Comparison of ENCODE assay signal across 26 mouse cellular contexts in the genomic region with DNA sequence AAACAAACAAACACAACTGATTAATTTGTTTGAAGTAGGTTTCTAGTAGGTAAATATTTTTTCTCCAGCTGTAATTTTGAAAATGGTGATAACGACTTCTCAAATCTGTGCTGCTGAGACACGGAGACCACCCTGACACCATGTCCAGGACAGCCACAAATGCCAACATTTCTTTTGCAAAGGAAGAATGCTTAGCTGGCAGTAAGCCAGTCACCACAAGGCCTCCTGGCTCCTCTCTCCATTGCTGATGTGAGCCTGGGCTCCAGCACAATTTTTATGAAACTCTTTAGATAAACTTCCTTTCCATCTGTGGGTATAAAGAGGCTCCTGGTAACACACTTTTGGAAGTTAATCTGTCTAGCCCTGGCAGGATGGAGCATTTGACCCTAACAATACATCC. TPM values are rescaled to one million over a fixed set of nuclear protein-coding genes. Genes with fewer than 3 reads are reported as not detected.
DNase-seq lines count a peak whose midpoint lies in the region; ATAC-seq and TF ChIP-seq lines count a peak whose summit lies in the region.
"Had no signal": no experiment of that assay in that cellular context is flagged by ENCODE, and none has a peak within 500 bp of the region (broad histone marks: within the 10 kb centered on the region; RNA-seq: fewer than 3 reads in every experiment).

No protein-coding gene starts in this region.

- H3K9ac ChIP-seq in hindbrain, postnatal 0 days (replicated peaks; ENCODE audit: low read length): no peak overlapping the region
- H3K9ac ChIP-seq in midbrain, embryonic 14.5 days (replicated peaks; ENCODE audit: low read length): no peak overlapping the region
- no peak overlapping the region for H3K9ac ChIP-seq in midbrain, embryonic 16.5 days (ENCODE audit: low read depth, low read length)
- H3K9ac ChIP-seq: heart, embryonic 13.5 days; intestine, embryonic 15.5 days; limb, embryonic 15.5 days; liver, embryonic 14.5 days; neural tube, embryonic 13.5 days had no signal

- no peak overlapping the region for H3K4me3 ChIP-seq in hindbrain, postnatal 0 days (ENCODE audit: low read length)
- no peak overlapping the region for H3K4me3 ChIP-seq in hindbrain, embryonic 10.5 days
- H3K4me3 ChIP-seq in midbrain, embryonic 14.5 days (replicated peaks; ENCODE audit: low read depth, low read length): no peak overlapping the region
- H3K4me3 ChIP-seq in midbrain, embryonic 16.5 days (ENCODE audit: low read depth, low read length): no peak overlapping the region
- H3K4me3 ChIP-seq: heart, embryonic 13.5 days; intestine, embryonic 15.5 days; layer of hippocampus, adult 2 months; limb, embryonic 15.5 days; neural tube, embryonic 13.5 days had no signal

- no peaks in the 10 kb centered on the region for H3K36me3 ChIP-seq in hindbrain, postnatal 0 days (ENCODE audit: insufficient read depth, low read length)
- H3K36me3 ChIP-seq in hindbrain, embryonic 10.5 days: no peaks in the 10 kb centered on the region
- no peaks in the 10 kb centered on the region for H3K36me3 ChIP-seq in midbrain, embryonic 14.5 days (ENCODE audit: control insufficient read depth, insufficient read depth, low read length)
- H3K36me3 ChIP-seq in midbrain, embryonic 16.5 days (ENCODE audit: control insufficient read depth, insufficient read depth, low read length): no peaks in the 10 kb centered on the region
- H3K36me3 ChIP-seq: heart, embryonic 13.5 days; intestine, embryonic 15.5 days; limb, embryonic 15.5 days; neural tube, embryonic 13.5 days had no signal

- H3K9me3 ChIP-seq in hindbrain, postnatal 0 days (ENCODE audit: low read length): no peaks in the 10 kb centered on the region
- H3K9me3 ChIP-seq in hindbrain, embryonic 10.5 days: no peaks in the 10 kb centered on the region
- no peaks in the 10 kb centered on the region for H3K9me3 ChIP-seq in midbrain, embryonic 14.5 days (ENCODE audit: control insufficient read depth, low read length)
- H3K9me3 ChIP-seq in midbrain, embryonic 16.5 days (replicated peaks; ENCODE audit: control insufficient read depth, low read length, poor library complexity, severe bottlenecking): no peaks in the 10 kb centered on the region
- H3K9me3 ChIP-seq: heart, embryonic 13.5 days; intestine, embryonic 15.5 days; limb, embryonic 15.5 days; neural tube, embryonic 13.5 days had no signal

- H3K4me2 ChIP-seq in hindbrain, postnatal 0 days (ENCODE audit: low read depth, low read length): no peak overlapping the region
- H3K4me2 ChIP-seq in midbrain, embryonic 14.5 days (ENCODE audit: low read length): no peak overlapping the region
- no peak overlapping the region for H3K4me2 ChIP-seq in midbrain, embryonic 16.5 days (ENCODE audit: low read length)
- H3K4me2 ChIP-seq: heart, embryonic 13.5 days; intestine, embryonic 15.5 days; limb, embryonic 15.5 days; neural tube, embryonic 13.5 days had no signal

- CTCF ChIA-PET in Patski (lab: Charles Lee): no interaction called here

- in situ Hi-C loops in Patski (cut with MboI; ENCODE audit: low pct_unique_long_range_greater_than_20kb): no loop called here

- POLR2A ChIA-PET in Patski (lab: Charles Lee): no interaction called here

- TF ChIP-seq CTCF in hindbrain, postnatal 0 days (IDR thresholded peaks at IDR 0.05; ENCODE audit: low read depth): no peak
- no peak for TF ChIP-seq CTCF in Patski (IDR thresholded peaks at IDR 0.05)

- peak; percentile 50 to 57 for DNase-seq in cerebellum, postnatal 14 days
- DNase-seq in cerebellum, adult 11 months: no peak
- DNase-seq in hindbrain, postnatal 0 days (ENCODE audit: low spot score): peak; percentile 45
- DNase-seq in hindbrain, embryonic 10.5 days (ENCODE audit: low spot score): no peak
- DNase-seq in midbrain, embryonic 14.5 days: peak; percentile 16
- DNase-seq in Patski (ENCODE audit: low read depth, low spot score): peak; percentile 10
- DNase-seq: B cell, adult 2 months; cerebellum, adult 9-11 months; heart, postnatal 10 days; kidney, adult 2 months; kidney, postnatal 36 days; lung, adult 2 months; right cerebral cortex, postnatal 4 days; thymus, adult 2 months; thymus, postnatal 36 days had no signal

- no peak overlapping the region for H3K27ac ChIP-seq in hindbrain, postnatal 0 days
- H3K27ac ChIP-seq in hindbrain, embryonic 10.5 days: no peak overlapping the region
- no peak overlapping the region for H3K27ac ChIP-seq in midbrain, embryonic 14.5 days (replicated peaks; ENCODE audit: low read depth, low read length)
- no peak overlapping the region for H3K27ac ChIP-seq in midbrain, embryonic 16.5 days (ENCODE audit: low read length)
- H3K27ac ChIP-seq: heart, embryonic 13.5 days; intestine, embryonic 15.5 days; layer of hippocampus, adult 2 months; limb, embryonic 15.5 days; liver, embryonic 14.5 days; neural tube, embryonic 13.5 days had no signal

- 46% methylated on average over 2 of the region's 2 CpGs for WGBS in hindbrain, postnatal 0 days
- WGBS in hindbrain, embryonic 10.5 days: 87% methylated on average over 2 of the region's 2 CpGs
- 75% methylated on average over 2 of the region's 2 CpGs for WGBS in midbrain, embryonic 14.5 days
- WGBS in midbrain, embryonic 16.5 days: 57% methylated on average over 2 of the region's 2 CpGs

- ATAC-seq in hindbrain, postnatal 0 days: no peak
- ATAC-seq in midbrain, embryonic 14.5 days (ENCODE audit: low FRiP score, low TSS enrichment): no peak
- ATAC-seq in midbrain, embryonic 16.5 days: no peak
- ATAC-seq in Patski: no peak
- ATAC-seq in CD4-positive, CD25-positive, alpha-beta regulatory T cell, adult 4 months: no peak
- ATAC-seq: forebrain, embryonic 16.5 days; hindbrain, embryonic 16.5 days; intestine, embryonic 15.5 days had no signal

- H3K4me1 ChIP-seq in hindbrain, postnatal 0 days (ENCODE audit: insufficient read depth, low read length): no peaks in the 10 kb centered on the region
- no peaks in the 10 kb centered on the region for H3K4me1 ChIP-seq in hindbrain, embryonic 10.5 days (replicated peaks)
- H3K4me1 ChIP-seq in midbrain, embryonic 14.5 days (ENCODE audit: control insufficient read depth, insufficient read depth, low read length): 0 out of 2 replicates have a peak, but pooled peaks cover 6% of the 10 kb centered on the region
- no peaks in the 10 kb centered on the region for H3K4me1 ChIP-seq in midbrain, embryonic 16.5 days (ENCODE audit: control insufficient read depth, insufficient read depth, low read length)
- H3K4me1 ChIP-seq: intestine, embryonic 15.5 days had no signal

- H3K27me3 ChIP-seq in hindbrain, postnatal 0 days (ENCODE audit: insufficient read depth, low read length): no peaks in the 10 kb centered on the region
- no peaks in the 10 kb centered on the region for H3K27me3 ChIP-seq in hindbrain, embryonic 10.5 days (ENCODE audit: insufficient read depth, poor library complexity, severe bottlenecking)
- H3K27me3 ChIP-seq in midbrain, embryonic 14.5 days (ENCODE audit: control insufficient read depth, insufficient read depth, low read length): no peaks in the 10 kb centered on the region
- no peaks in the 10 kb centered on the region for H3K27me3 ChIP-seq in midbrain, embryonic 16.5 days (ENCODE audit: control insufficient read depth, insufficient read depth, low read depth, low read length)
- H3K27me3 ChIP-seq in Patski: no peaks in the 10 kb centered on the region
- H3K27me3 ChIP-seq: CH12.LX; heart, embryonic 13.5 days; intestine, embryonic 15.5 days; limb, embryonic 15.5 days; neural tube, embryonic 13.5 days had no signal

RNA-seq across cellular contexts. Expression of a gene that starts 15.1 kb away (rescaled TPM):
- total RNA-seq in hindbrain, postnatal 0 days (2014; rRNA removed): 112 and 125 TPM in 2 replicates
- polyA plus RNA-seq in hindbrain, postnatal 0 days (2015; fragmentation: Nextera tagmentation; extraction: Ambion mirVana): 73.8 and 76.0 TPM in 2 replicates
- polyA plus RNA-seq in hindbrain, embryonic 10.5 days (2016; fragmentation: Nextera tagmentation; extraction: Ambion mirVana): 10.8 and 21.6 TPM in 2 replicates
- polyA plus RNA-seq in midbrain, embryonic 14.5 days (2014; fragmentation: Nextera tagmentation; extraction: Ambion mirVana): 80.6 and 81.1 TPM in 2 replicates
- 77.0 and 80.2 TPM in 2 replicates for polyA plus RNA-seq in midbrain, embryonic 16.5 days (2015; fragmentation: Nextera tagmentation; extraction: Ambion mirVana)
- polyA plus RNA-seq in Patski (2021): 0.05 TPM
- 10 to 100 TPM; 56.1 to 63.6 TPM for polyA plus RNA-seq in CD4-positive, CD25-positive, alpha-beta regulatory T cell, adult 4 months (2017; shearing (Covaris generic))
- total RNA-seq: CH12.LX had no signal

Comparison
In these comparisons a context has a peak if more than half of its experiments do, and no peak if none do; other contexts are left out.
1. DNase-seq: peak in cerebellum, postnatal 14 days (2 of 2), hindbrain, postnatal 0 days (single experiment), midbrain, embryonic 14.5 days (single experiment) and Patski (single experiment); none in cerebellum, adult 11 months (single experiment) and hindbrain, embryonic 10.5 days (single experiment).
2. RNA of a gene that starts 15.1 kb away (polyA plus RNA-seq): 80.6 to 81.1 TPM in midbrain, embryonic 14.5 days, 77.0 to 80.2 TPM in midbrain, embryonic 16.5 days, 73.8 to 76.0 TPM in hindbrain, postnatal 0 days, 56.1 to 63.6 TPM in CD4-positive, CD25-positive, alpha-beta regulatory T cell, adult 4 months and 10.8 to 21.6 TPM in hindbrain, embryonic 10.5 days; 0.05 TPM in Patski (single experiment); every median in the first group is over 10 times any median in the second.